Comparison of ENCODE assay signal across 15 mouse cellular contexts in the genomic region with DNA sequence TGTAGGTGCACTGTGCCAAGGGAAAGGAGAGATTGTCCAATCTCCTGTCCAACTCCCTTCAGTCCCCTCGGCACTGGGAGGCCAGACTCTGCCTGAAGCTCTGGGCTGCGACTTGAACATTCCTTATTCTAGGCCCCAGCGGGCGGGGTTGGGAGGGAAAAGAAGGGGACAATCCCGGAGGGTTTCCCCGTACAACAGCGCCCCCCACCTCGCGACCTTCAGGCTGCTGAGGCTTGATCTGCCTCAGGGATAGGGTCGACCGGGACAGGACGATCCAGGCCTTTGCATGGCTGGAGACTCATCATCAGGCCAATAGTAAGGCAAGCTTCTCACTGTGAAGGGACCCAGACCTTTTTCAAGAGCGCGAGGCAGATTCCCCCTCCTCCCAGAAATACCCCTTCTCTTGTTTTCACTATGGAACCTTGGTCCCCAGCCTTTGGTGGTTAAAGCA. TPM values are rescaled to one million over a fixed set of nuclear protein-coding genes. Genes with fewer than 3 reads are reported as not detected.
DNase-seq lines count a peak whose midpoint lies in the region; ATAC-seq and TF ChIP-seq lines count a peak whose summit lies in the region.
"Had no signal": no experiment of that assay in that cellular context is flagged by ENCODE, and none has a peak within 500 bp of the region (broad histone marks: within the 10 kb centered on the region; RNA-seq: fewer than 3 reads in every experiment).

No protein-coding gene starts in this region.

- TF ChIP-seq CTCF in thymus, adult 2 months (IDR thresholded peaks at IDR 0.05; ENCODE audit: borderline replicate concordance, control insufficient read depth, extremely low read depth, insufficient read depth, low read length, poor library complexity): no peak

- no peaks in the 10 kb centered on the region for H3K9me3 ChIP-seq in hindbrain, embryonic 12.5 days (replicated peaks)
- H3K9me3 ChIP-seq in hindbrain, embryonic 16.5 days (ENCODE audit: control insufficient read depth, low read length): no peaks in the 10 kb centered on the region
- H3K9me3 ChIP-seq in embryonic facial prominence, embryonic 12.5 days: no peaks in the 10 kb centered on the region
- no peaks in the 10 kb centered on the region for H3K9me3 ChIP-seq in limb, embryonic 13.5 days

- no peak overlapping the region for H3K27ac ChIP-seq in hindbrain, embryonic 12.5 days
- H3K27ac ChIP-seq in hindbrain, embryonic 16.5 days (ENCODE audit: low read depth, low read length): no peak overlapping the region
- H3K27ac ChIP-seq in embryonic facial prominence, embryonic 12.5 days: peak overlapping the region; percentile 92
- no peak overlapping the region for H3K27ac ChIP-seq in limb, embryonic 13.5 days
- no peak overlapping the region for H3K27ac ChIP-seq in thymus, adult 2 months (ENCODE audit: control insufficient read depth, insufficient read depth, low read length)

- H3K9ac ChIP-seq in hindbrain, embryonic 12.5 days: peak overlapping the region; percentile 13; the same call in 1 of the 2 replicates
- H3K9ac ChIP-seq in hindbrain, embryonic 16.5 days (ENCODE audit: low read depth, low read length): no peak overlapping the region
- H3K9ac ChIP-seq in embryonic facial prominence, embryonic 12.5 days: peak overlapping the region; percentile 83
- peak overlapping the region; percentile 88 for H3K9ac ChIP-seq in limb, embryonic 13.5 days

- peak overlapping the region; percentile 40 for H3K4me3 ChIP-seq in hindbrain, embryonic 12.5 days
- H3K4me3 ChIP-seq in hindbrain, embryonic 16.5 days (ENCODE audit: low read length): no peak overlapping the region
- peak overlapping the region; percentile 69 for H3K4me3 ChIP-seq in embryonic facial prominence, embryonic 12.5 days
- H3K4me3 ChIP-seq in limb, embryonic 13.5 days: peak overlapping the region; percentile 71
- no peak overlapping the region for H3K4me3 ChIP-seq in thymus, adult 2 months (ENCODE audit: control insufficient read depth, insufficient read depth, low read length)
- H3K4me3 ChIP-seq: myocyte had no signal

- H3K27me3 ChIP-seq in hindbrain, embryonic 12.5 days: peaks cover 98% of the 10 kb centered on the region
- H3K27me3 ChIP-seq in hindbrain, embryonic 16.5 days (replicated peaks; ENCODE audit: control insufficient read depth, insufficient read depth, low read length): peaks cover 56% of the 10 kb centered on the region
- H3K27me3 ChIP-seq in embryonic facial prominence, embryonic 12.5 days: peaks cover 70% of the 10 kb centered on the region
- H3K27me3 ChIP-seq in limb, embryonic 13.5 days: peaks cover 89% of the 10 kb centered on the region
- H3K27me3 ChIP-seq in thymus, adult 2 months (ENCODE audit: control insufficient read depth, insufficient read depth, low read length): peaks cover 11% of the 10 kb centered on the region; the same call in 1 of the 2 replicates

- ATAC-seq in hindbrain, embryonic 12.5 days (ENCODE audit: low FRiP score): no peak
- no peak for ATAC-seq in hindbrain, embryonic 16.5 days
- ATAC-seq in embryonic facial prominence, embryonic 12.5 days (ENCODE audit: insufficient number of reproducible peaks, insufficient read depth, low FRiP score, low TSS enrichment): no peak
- ATAC-seq in limb, embryonic 13.5 days (ENCODE audit: low FRiP score, low read depth): no peak
- ATAC-seq: activated CD4-positive, CD25-positive, alpha-beta regulatory T cell, adult 4 months had no signal

- no peaks in the 10 kb centered on the region for H3K36me3 ChIP-seq in hindbrain, embryonic 12.5 days
- H3K36me3 ChIP-seq in hindbrain, embryonic 16.5 days (ENCODE audit: control insufficient read depth, insufficient read depth, low read length): no peaks in the 10 kb centered on the region
- no peaks in the 10 kb centered on the region for H3K36me3 ChIP-seq in embryonic facial prominence, embryonic 12.5 days
- no peaks in the 10 kb centered on the region for H3K36me3 ChIP-seq in limb, embryonic 13.5 days
- H3K36me3 ChIP-seq in thymus, adult 2 months (ENCODE audit: control insufficient read depth, insufficient read depth, low read length): no peaks in the 10 kb centered on the region

- no peak for TF ChIP-seq POLR2A in thymus, adult 2 months (IDR thresholded peaks at IDR 0.05; ENCODE audit: control insufficient read depth, extremely low read depth, insufficient read depth, low read length, poor library complexity)

- DNase-seq in R1 (ENCODE audit: low read depth, low spot score): peak; percentile 64
- no peak for DNase-seq in thymus, adult 2 months
- DNase-seq in kidney, postnatal 14 days: no peak
- no peak for DNase-seq in cerebellum, adult 18-20 months
- DNase-seq: spleen, adult 18-20 months; thymus, postnatal 14 days had no signal

- peak overlapping the region; percentile 21 for H3K4me2 ChIP-seq in hindbrain, embryonic 12.5 days (replicated peaks)
- H3K4me2 ChIP-seq in hindbrain, embryonic 16.5 days (ENCODE audit: low read length): no peak overlapping the region
- peak overlapping the region; percentile 72 for H3K4me2 ChIP-seq in embryonic facial prominence, embryonic 12.5 days (replicated peaks)
- peak overlapping the region; percentile 90 for H3K4me2 ChIP-seq in limb, embryonic 13.5 days (replicated peaks)

- WGBS in hindbrain, embryonic 12.5 days: 1% methylated on average over 14 of the region's 14 CpGs
- 2% methylated on average over 14 of the region's 14 CpGs for WGBS in hindbrain, embryonic 16.5 days
- under 1% methylated on average over 14 of the region's 14 CpGs for WGBS in embryonic facial prominence, embryonic 12.5 days
- 5% methylated on average over 14 of the region's 14 CpGs for WGBS in limb, embryonic 13.5 days
- 7% methylated on average over 14 of the region's 14 CpGs for WGBS in thymus, adult 2 months

- H3K4me1 ChIP-seq in hindbrain, embryonic 12.5 days: peaks cover 20% of the 10 kb centered on the region
- H3K4me1 ChIP-seq in hindbrain, embryonic 16.5 days (ENCODE audit: control insufficient read depth, insufficient read depth, low read depth, low read length): peaks cover 11% of the 10 kb centered on the region
- peaks cover 20% of the 10 kb centered on the region; the same call in 1 of the 2 replicates for H3K4me1 ChIP-seq in embryonic facial prominence, embryonic 12.5 days
- H3K4me1 ChIP-seq in limb, embryonic 13.5 days: peaks cover 45% of the 10 kb centered on the region
- no peaks in the 10 kb centered on the region for H3K4me1 ChIP-seq in thymus, adult 2 months (replicated peaks; ENCODE audit: control insufficient read depth, insufficient read depth, low read length)

RNA-seq across cellular contexts. Expression of a gene that starts 3.0 kb away (rescaled TPM):
- polyA plus RNA-seq in hindbrain, embryonic 12.5 days (2016; fragmentation: Nextera tagmentation; extraction: Ambion mirVana): 10.7 and 19.2 TPM in 2 replicates
- 3.7 TPM in 1 of 2 replicates, not detected in the other for polyA plus RNA-seq in hindbrain, embryonic 16.5 days (2015; fragmentation: Nextera tagmentation; extraction: Ambion mirVana)
- 70.1 and 103 TPM in 2 replicates for polyA plus RNA-seq in embryonic facial prominence, embryonic 12.5 days (2016; fragmentation: Nextera tagmentation; extraction: Ambion mirVana)
- 30.7 and 41.3 TPM in 2 replicates for polyA plus RNA-seq in limb, embryonic 13.5 days (2015; fragmentation: Nextera tagmentation; extraction: Ambion mirVana)
- polyA plus RNA-seq in thymus, adult 2 months (2012; rRNA removed): 0.41 and 0.71 TPM in 2 replicates
- polyA plus RNA-seq: activated CD4-positive, CD25-positive, alpha-beta regulatory T cell, adult 4 months; myocyte had no signal

RNA-seq across cellular contexts. Expression of a gene that starts 15.7 kb away (rescaled TPM):
- polyA plus RNA-seq in hindbrain, embryonic 12.5 days (2016; fragmentation: Nextera tagmentation; extraction: Ambion mirVana): 1.0 and 2.6 TPM in 2 replicates
- polyA plus RNA-seq in hindbrain, embryonic 16.5 days (2015; fragmentation: Nextera tagmentation; extraction: Ambion mirVana): 0.45 TPM in 1 of 2 replicates, not detected in the other
- polyA plus RNA-seq in embryonic facial prominence, embryonic 12.5 days (2016; fragmentation: Nextera tagmentation; extraction: Ambion mirVana): 8.0 and 13.5 TPM in 2 replicates
- polyA plus RNA-seq in limb, embryonic 13.5 days (2015; fragmentation: Nextera tagmentation; extraction: Ambion mirVana): 1.5 and 2.7 TPM in 2 replicates
- polyA plus RNA-seq in thymus, adult 2 months (2012; rRNA removed): not detected in 2 replicates
- polyA plus RNA-seq: activated CD4-positive, CD25-positive, alpha-beta regulatory T cell, adult 4 months; gonadal fat pad, adult 2 months; intestine, embryonic 14.5 days; liver, embryonic 16.5 days; myocyte had no signal

Comparison
In these comparisons a context has a peak if more than half of its experiments do, and no peak if none do; other contexts are left out.
1. H3K4me3 ChIP-seq: peak in hindbrain, embryonic 12.5 days (single experiment), embryonic facial prominence, embryonic 12.5 days (single experiment) and limb, embryonic 13.5 days (single experiment); none in hindbrain, embryonic 16.5 days (single experiment) and thymus, adult 2 months (single experiment).